Mouse (Mus musculus) erythroblast, embryonic 14.5 days (primary cell): Measurements from ENCODE around the gene Coro2a.
"Not testable (repeated sequence)": the region's sequence is repeated elsewhere in the genome, so short reads cannot be mapped to it uniquely, and the experiment has no call there.

ENCODE experiments used
- GATA1 ChIP-seq: IDR thresholded peaks from 2 replicates; pipeline ENCODE4 v1.6.1; 2012; ENCODE audit warnings: low read length, inconsistent platforms, mixed read lengths
- TAL1 ChIP-seq: IDR thresholded peaks from 3 replicates; pipeline ENCODE4 v1.6.1; 2012; ENCODE audit warnings: low read length, inconsistent platforms, mixed read lengths

DNA sequence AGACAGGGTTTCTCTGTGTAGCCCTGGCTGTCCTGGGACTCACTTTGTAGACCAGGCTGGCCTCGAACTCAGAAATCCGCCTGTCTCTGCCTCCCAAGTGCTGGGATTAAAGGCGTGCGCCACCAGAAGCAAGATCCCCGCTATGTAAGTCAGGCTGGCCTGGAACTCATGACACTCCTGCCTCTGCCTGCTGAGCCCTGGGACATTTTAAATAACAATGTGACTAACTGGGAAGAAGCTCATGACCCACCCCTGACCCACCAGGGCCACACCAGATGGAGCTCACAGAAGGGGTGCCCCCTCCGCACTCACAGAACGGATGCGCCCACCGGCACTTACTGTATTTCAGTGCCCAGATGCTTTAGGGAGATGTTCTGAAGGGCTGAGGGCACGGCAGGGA lies 35.2 kb upstream of the Coro2a start:
- not testable (repeated sequence) for TF ChIP-seq GATA1, TAL1
